Mouse (Mus musculus): ENCODE data around the gene Mthfd2. TPM values are rescaled to one million over a fixed set of nuclear protein-coding genes. Genes with fewer than 3 reads are reported as not detected.

Gene Mthfd2
- polyA plus RNA-seq, 1 experiment from 2014 or later, result 26.5 TPM

Other genes starting within 250 kb of the Mthfd2 start
- gene Pcgf1, start 248.0 kb downstream of the Mthfd2 start, polyA plus RNA-seq (2015; fragmentation: Nextera tagmentation; extraction: Ambion mirVana), result 52.6 and 53.4 TPM in 2 replicates
- not detected in 2 replicates for gene Lbx2, start 239.5 kb downstream of the Mthfd2 start, polyA plus RNA-seq (2015; fragmentation: Nextera tagmentation; extraction: Ambion mirVana)
- 4.3 and 5.7 TPM in 2 replicates for gene Ccdc142, start 224.3 kb downstream of the Mthfd2 start, polyA plus RNA-seq (2015; fragmentation: Nextera tagmentation; extraction: Ambion mirVana)
- gene Gm42688, start 224.3 kb downstream of the Mthfd2 start, polyA plus RNA-seq (2015; fragmentation: Nextera tagmentation; extraction: Ambion mirVana), result 3.7 and 5.0 TPM in 2 replicates
- gene Mrpl53, start 216.9 kb downstream of the Mthfd2 start, polyA plus RNA-seq (2015; fragmentation: Nextera tagmentation; extraction: Ambion mirVana), result 137 and 146 TPM in 2 replicates
- gene Mogs, start 210.4 kb downstream of the Mthfd2 start, polyA plus RNA-seq (2015; fragmentation: Nextera tagmentation; extraction: Ambion mirVana), result 16.0 and 26.9 TPM in 2 replicates
- gene Wbp1, start 204.3 kb downstream of the Mthfd2 start, polyA plus RNA-seq (2015; fragmentation: Nextera tagmentation; extraction: Ambion mirVana), result 228 and 253 TPM in 2 replicates
- gene Ino80b, start 200.5 kb downstream of the Mthfd2 start, polyA plus RNA-seq (2015; fragmentation: Nextera tagmentation; extraction: Ambion mirVana), result 12.1 and 14.9 TPM in 2 replicates
- gene Rtkn, start 190.4 kb downstream of the Mthfd2 start, polyA plus RNA-seq (2015; fragmentation: Nextera tagmentation; extraction: Ambion mirVana), result 16.5 and 18.8 TPM in 2 replicates
- 16.1 and 19.2 TPM in 2 replicates for gene Wdr54, start 169.5 kb downstream of the Mthfd2 start, polyA plus RNA-seq (2015; fragmentation: Nextera tagmentation; extraction: Ambion mirVana)
- gene 1700003E16Rik, start 169.5 kb downstream of the Mthfd2 start, polyA plus RNA-seq (2015; fragmentation: Nextera tagmentation; extraction: Ambion mirVana), result 3.0 and 3.3 TPM in 2 replicates
- gene Dctn1, start 160.0 kb downstream of the Mthfd2 start, polyA plus RNA-seq (2015; fragmentation: Nextera tagmentation; extraction: Ambion mirVana), result 127 and 140 TPM in 2 replicates
- 0.22 and 0.48 TPM in 2 replicates for gene Slc4a5, start 106.1 kb downstream of the Mthfd2 start, polyA plus RNA-seq (2015; fragmentation: Nextera tagmentation; extraction: Ambion mirVana)
- gene Mob1a, start 108 bp upstream of the Mthfd2 start, polyA plus RNA-seq (2015; fragmentation: Nextera tagmentation; extraction: Ambion mirVana), result 30.7 and 31.8 TPM in 2 replicates
- gene Bola3, start 23.2 kb upstream of the Mthfd2 start, polyA plus RNA-seq (2015; fragmentation: Nextera tagmentation; extraction: Ambion mirVana), result 69.0 and 71.7 TPM in 2 replicates
- 68.1 and 72.4 TPM in 2 replicates for gene Tet3, start 133.2 kb upstream of the Mthfd2 start, polyA plus RNA-seq (2015; fragmentation: Nextera tagmentation; extraction: Ambion mirVana)
- 63.7 and 71.9 TPM in 2 replicates for gene Dguok, start 181.1 kb upstream of the Mthfd2 start, polyA plus RNA-seq (2015; fragmentation: Nextera tagmentation; extraction: Ambion mirVana)
- gene Actg2, start 210.4 kb upstream of the Mthfd2 start, polyA plus RNA-seq (2015; fragmentation: Nextera tagmentation; extraction: Ambion mirVana), result 1.5 and 2.1 TPM in 2 replicates
- gene Stambp, start 246.8 kb upstream of the Mthfd2 start, polyA plus RNA-seq (2015; fragmentation: Nextera tagmentation; extraction: Ambion mirVana), result 48.6 and 55.3 TPM in 2 replicates